ENCODE assay signal across 25 mouse cellular contexts in the genomic region with DNA sequence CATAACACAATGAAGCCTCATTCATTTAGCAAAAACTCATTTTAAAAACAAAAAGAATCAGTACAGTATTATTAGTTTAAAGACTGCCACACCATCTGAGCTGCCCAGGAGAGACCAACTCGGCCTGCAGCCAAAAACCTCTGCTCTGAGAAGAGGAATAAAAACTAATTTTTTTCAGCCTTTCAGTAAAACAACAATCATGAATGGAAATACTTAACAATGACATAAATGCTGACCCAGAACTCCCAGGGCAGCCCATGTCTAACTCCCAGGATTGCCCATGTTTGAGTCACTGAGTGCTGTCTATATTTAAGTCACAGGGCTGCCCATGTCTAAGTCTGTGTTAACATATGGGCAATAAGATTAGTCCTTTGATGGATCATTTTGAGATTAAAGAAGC.
"Had no signal": no experiment of that assay in that cellular context is flagged by ENCODE, and none has a peak within 500 bp of the region (broad histone marks: within the 10 kb centered on the region; RNA-seq: fewer than 3 reads in every experiment).

No protein-coding gene starts in this region.

- H3K9ac ChIP-seq: embryonic facial prominence, embryonic 12.5 days; embryonic facial prominence, embryonic 13.5 days; embryonic facial prominence, embryonic 15.5 days; forebrain, embryonic 12.5 days; forebrain, embryonic 13.5 days; forebrain, embryonic 15.5 days had no signal

- H3K4me3 ChIP-seq: embryonic facial prominence, embryonic 10.5 days; embryonic facial prominence, embryonic 12.5 days; embryonic facial prominence, embryonic 13.5 days; embryonic facial prominence, embryonic 15.5 days; erythroblast, embryonic 14.5 days; forebrain, embryonic 10.5 days; forebrain, embryonic 12.5 days; forebrain, embryonic 13.5 days; forebrain, embryonic 15.5 days; gastrocnemius, adult 2 months; heart, adult 2 months; heart, embryonic 10.5 days had no signal

- H3K27me3 ChIP-seq: embryonic facial prominence, embryonic 12.5 days; embryonic facial prominence, embryonic 13.5 days; embryonic facial prominence, embryonic 15.5 days; forebrain, embryonic 12.5 days; forebrain, embryonic 13.5 days; forebrain, embryonic 15.5 days had no signal

- H3K27ac ChIP-seq: embryonic facial prominence, embryonic 10.5 days; embryonic facial prominence, embryonic 12.5 days; embryonic facial prominence, embryonic 13.5 days; embryonic facial prominence, embryonic 15.5 days; forebrain, embryonic 12.5 days; forebrain, embryonic 13.5 days; forebrain, embryonic 15.5 days; gastrocnemius, adult 2 months; heart, adult 2 months; heart, embryonic 10.5 days had no signal

- H3K4me2 ChIP-seq: embryonic facial prominence, embryonic 12.5 days; embryonic facial prominence, embryonic 13.5 days; embryonic facial prominence, embryonic 15.5 days; forebrain, embryonic 12.5 days; forebrain, embryonic 13.5 days; forebrain, embryonic 15.5 days; heart, embryonic 11.5 days had no signal

- H3K9me3 ChIP-seq: embryonic facial prominence, embryonic 10.5 days; embryonic facial prominence, embryonic 12.5 days; embryonic facial prominence, embryonic 13.5 days; embryonic facial prominence, embryonic 15.5 days; forebrain, embryonic 10.5 days; forebrain, embryonic 12.5 days; forebrain, embryonic 13.5 days; forebrain, embryonic 15.5 days; heart, embryonic 10.5 days had no signal

- DNase-seq: cerebellum, adult 9-10 months; cerebellum, adult 9-11 months; cerebellum, postnatal 14 days; cerebellum, postnatal 25 days; cerebellum, postnatal 36 days; embryo, embryonic 11 days; gastrocnemius, adult 2 months; gastrocnemius, postnatal 14 days; gastrocnemius, postnatal 25 days; heart, adult 11 months; heart, adult 18-20 months; heart, adult 2 months had no signal

- H3K36me3 ChIP-seq: embryonic facial prominence, embryonic 10.5 days; embryonic facial prominence, embryonic 12.5 days; embryonic facial prominence, embryonic 13.5 days; embryonic facial prominence, embryonic 15.5 days; forebrain, embryonic 10.5 days; forebrain, embryonic 12.5 days; forebrain, embryonic 15.5 days; heart, embryonic 10.5 days had no signal

- H3K4me1 ChIP-seq: embryonic facial prominence, embryonic 15.5 days had no signal

- ATAC-seq: forebrain, embryonic 13.5 days; forebrain, embryonic 14.5 days; forebrain, embryonic 15.5 days; forebrain, embryonic 16.5 days had no signal
